Comparison of ENCODE assay signal across 8 mouse cellular contexts in genomic region chr7:105640894-105641255, GRCm38 (mm10). TPM values are rescaled to one million over a fixed set of nuclear protein-coding genes. Genes with fewer than 3 reads are reported as not detected.
DNase-seq lines count a peak whose midpoint lies in the region; ATAC-seq and TF ChIP-seq lines count a peak whose summit lies in the region.

No protein-coding gene starts in this region.

- H3K9me3 ChIP-seq in hindbrain, embryonic 11.5 days (ENCODE audit: control insufficient read depth, low read length) = no peaks in the 10 kb centered on the region
- no peaks in the 10 kb centered on the region for H3K9me3 ChIP-seq in liver, embryonic 12.5 days (replicated peaks)

- WGBS in hindbrain, embryonic 11.5 days = 0% methylated on average over 18 of the region's 18 CpGs
- 2% methylated on average over 18 of the region's 18 CpGs for WGBS in liver, embryonic 12.5 days (ENCODE audit: insufficient replicate concordance)
- WGBS in small intestine, adult 2 months = under 1% methylated on average over 18 of the region's 18 CpGs

- peak; percentile 36 for DNase-seq in CD4-positive, CD25-positive, alpha-beta regulatory T cell, adult 2 months (ENCODE audit: low read depth, low spot score)
- DNase-seq in right cerebral cortex, postnatal 25 days = peak; percentile 36
- no peak for DNase-seq in right cerebral cortex, postnatal 4 days
- no peak for DNase-seq in hindbrain, embryonic 11.5 days (ENCODE audit: low spot score)
- no peak for DNase-seq in frontal cortex, postnatal 25 days (ENCODE audit: low spot score in 2 of 2)

- peak overlapping the region; percentile 82 for H3K9ac ChIP-seq in hindbrain, embryonic 11.5 days (ENCODE audit: low read depth, low read length)
- H3K9ac ChIP-seq in liver, embryonic 12.5 days = peak overlapping the region; percentile 85

- no peaks in the 10 kb centered on the region for H3K27me3 ChIP-seq in hindbrain, embryonic 11.5 days (ENCODE audit: control insufficient read depth, insufficient read depth, low read length)
- no peaks in the 10 kb centered on the region for H3K27me3 ChIP-seq in liver, embryonic 12.5 days (replicated peaks)
- H3K27me3 ChIP-seq in small intestine, adult 2 months (ENCODE audit: control insufficient read depth, insufficient read depth, low read length) = no peaks in the 10 kb centered on the region

- no peak for TF ChIP-seq POLR2A in small intestine, adult 2 months (IDR thresholded peaks at IDR 0.05; ENCODE audit: low read depth, low read length)

- no peak for ATAC-seq in CD4-positive, CD25-positive, alpha-beta regulatory T cell, adult 4 months
- no peak for ATAC-seq in hindbrain, embryonic 11.5 days (ENCODE audit: low FRiP score)
- peak; percentile 8 for ATAC-seq in liver, embryonic 12.5 days

- H3K4me2 ChIP-seq in hindbrain, embryonic 11.5 days (replicated peaks; ENCODE audit: low read depth, low read length) = peak overlapping the region; percentile 95
- H3K4me2 ChIP-seq in liver, embryonic 12.5 days = peak overlapping the region; percentile 96

- H3K27ac ChIP-seq in hindbrain, embryonic 11.5 days (ENCODE audit: low read depth, low read length) = peak overlapping the region; percentile 76
- peak overlapping the region; percentile 84 for H3K27ac ChIP-seq in liver, embryonic 12.5 days
- peak overlapping the region; percentile 87 for H3K27ac ChIP-seq in small intestine, adult 2 months (ENCODE audit: insufficient read depth, low read depth, low read length)

- TF ChIP-seq CTCF in small intestine, adult 2 months (IDR thresholded peaks at IDR 0.05; ENCODE audit: extremely low read depth, insufficient read length, insufficient replicate concordance, low read depth, low read length) = no peak

- H3K36me3 ChIP-seq in hindbrain, embryonic 11.5 days (ENCODE audit: control insufficient read depth, insufficient read depth, low read length) = no peaks in the 10 kb centered on the region
- peaks cover 56% of the 10 kb centered on the region for H3K36me3 ChIP-seq in liver, embryonic 12.5 days
- peaks cover 13% of the 10 kb centered on the region for H3K36me3 ChIP-seq in small intestine, adult 2 months (ENCODE audit: control insufficient read depth, insufficient read depth, low read length)

- H3K4me1 ChIP-seq in hindbrain, embryonic 11.5 days (replicated peaks; ENCODE audit: control insufficient read depth, insufficient read depth, low read length) = 0 out of 2 replicates have a peak, but pooled peaks cover 5% of the 10 kb centered on the region
- peaks cover 37% of the 10 kb centered on the region for H3K4me1 ChIP-seq in liver, embryonic 12.5 days
- H3K4me1 ChIP-seq in small intestine, adult 2 months (ENCODE audit: control insufficient read depth, insufficient read depth, insufficient read length, low read length) = peaks cover 9% of the 10 kb centered on the region

- peak overlapping the region; percentile 76 for H3K4me3 ChIP-seq in hindbrain, embryonic 11.5 days (ENCODE audit: low read depth, low read length)
- H3K4me3 ChIP-seq in liver, embryonic 12.5 days = peak overlapping the region; percentile 88
- peak overlapping the region; percentile 93 for H3K4me3 ChIP-seq in small intestine, adult 2 months (ENCODE audit: low read depth, low read length)

RNA-seq across cellular contexts. Expression of gene Gm45799, which starts 0.5 kb away (rescaled TPM):
- polyA plus RNA-seq in CD4-positive, CD25-positive, alpha-beta regulatory T cell, adult 4 months (2017; shearing (Covaris generic)) = 10 to 100 TPM in 1 of 2 experiments, 1 to 10 TPM in 1; 6.7 to 12.1 TPM
- polyA plus RNA-seq in hindbrain, embryonic 11.5 days (2014; fragmentation: Nextera tagmentation; extraction: Ambion mirVana) = 10.2 and 10.8 TPM in 2 replicates
- 10.2 and 13.2 TPM in 2 replicates for polyA plus RNA-seq in liver, embryonic 12.5 days (2016; fragmentation: Nextera tagmentation; extraction: Ambion mirVana)
- 203 and 226 TPM in 2 replicates for polyA plus RNA-seq in small intestine, adult 2 months (2012; rRNA removed)

RNA-seq across cellular contexts. Expression of gene Arfip2, which starts 0.7 kb away (rescaled TPM):
- 10 to 100 TPM in 1 of 2 experiments, 1 to 10 TPM in 1; 9.7 to 16.9 TPM for polyA plus RNA-seq in CD4-positive, CD25-positive, alpha-beta regulatory T cell, adult 4 months (2017; shearing (Covaris generic))
- polyA plus RNA-seq in hindbrain, embryonic 11.5 days (2014; fragmentation: Nextera tagmentation; extraction: Ambion mirVana) = 69.7 and 73.2 TPM in 2 replicates
- polyA plus RNA-seq in liver, embryonic 12.5 days (2016; fragmentation: Nextera tagmentation; extraction: Ambion mirVana) = 24.5 and 26.8 TPM in 2 replicates
- 29.1 and 43.8 TPM in 2 replicates for polyA plus RNA-seq in small intestine, adult 2 months (2012; rRNA removed)

RNA-seq across cellular contexts. Expression of gene Timm10b, which starts 1.0 kb away (rescaled TPM):
- polyA plus RNA-seq in CD4-positive, CD25-positive, alpha-beta regulatory T cell, adult 4 months (2017; shearing (Covaris generic)) = 100 to 1,000 TPM; 198 TPM
- 146 and 148 TPM in 2 replicates for polyA plus RNA-seq in hindbrain, embryonic 11.5 days (2014; fragmentation: Nextera tagmentation; extraction: Ambion mirVana)
- polyA plus RNA-seq in liver, embryonic 12.5 days (2016; fragmentation: Nextera tagmentation; extraction: Ambion mirVana) = 159 and 163 TPM in 2 replicates
- 104 and 142 TPM in 2 replicates for polyA plus RNA-seq in small intestine, adult 2 months (2012; rRNA removed)

RNA-seq across cellular contexts. Expression of gene Trim3, which starts 7.5 kb away (rescaled TPM):
- polyA plus RNA-seq in CD4-positive, CD25-positive, alpha-beta regulatory T cell, adult 4 months (2017; shearing (Covaris generic)) = 1 to 10 TPM; 1.7 to 6.7 TPM
- 31.2 and 34.3 TPM in 2 replicates for polyA plus RNA-seq in hindbrain, embryonic 11.5 days (2014; fragmentation: Nextera tagmentation; extraction: Ambion mirVana)
- 7.7 and 8.0 TPM in 2 replicates for polyA plus RNA-seq in liver, embryonic 12.5 days (2016; fragmentation: Nextera tagmentation; extraction: Ambion mirVana)
- 13.3 and 15.5 TPM in 2 replicates for polyA plus RNA-seq in small intestine, adult 2 months (2012; rRNA removed)

RNA-seq across cellular contexts. Expression of gene Dnhd1, which starts 9.8 kb away (rescaled TPM):
- 1 to 10 TPM in 1 of 2 experiments, under 1 TPM in 1; 0.83 to 3.2 TPM for polyA plus RNA-seq in CD4-positive, CD25-positive, alpha-beta regulatory T cell, adult 4 months (2017; shearing (Covaris generic))
- 0.85 and 1.2 TPM in 2 replicates for polyA plus RNA-seq in hindbrain, embryonic 11.5 days (2014; fragmentation: Nextera tagmentation; extraction: Ambion mirVana)
- polyA plus RNA-seq in liver, embryonic 12.5 days (2016; fragmentation: Nextera tagmentation; extraction: Ambion mirVana) = 0.24 and 0.47 TPM in 2 replicates
- 0.37 and 0.56 TPM in 2 replicates for polyA plus RNA-seq in small intestine, adult 2 months (2012; rRNA removed)

Comparison
In these comparisons a context has a peak if more than half of its experiments do, and no peak if none do; other contexts are left out.
1. DNase-seq: peak in CD4-positive, CD25-positive, alpha-beta regulatory T cell, adult 2 months (single experiment) and right cerebral cortex, postnatal 25 days (single experiment); none in right cerebral cortex, postnatal 4 days (single experiment), hindbrain, embryonic 11.5 days (single experiment) and frontal cortex, postnatal 25 days (0 of 2).
2. RNA of gene Gm45799, which starts 0.5 kb away (polyA plus RNA-seq): 203 to 226 TPM in small intestine, adult 2 months; 10.2 to 13.2 TPM in liver, embryonic 12.5 days, 6.7 to 12.1 TPM in CD4-positive, CD25-positive, alpha-beta regulatory T cell, adult 4 months and 10.2 to 10.8 TPM in hindbrain, embryonic 11.5 days; every median in the first group is over 10 times any median in the second.
3. Peak in every context shown above with its lines, with median percentiles within 50 percentile points of each other: H3K27ac ChIP-seq and H3K4me3 ChIP-seq.